Mouse (Mus musculus): ENCODE data around the gene Acads. TPM values are rescaled to one million over a fixed set of nuclear protein-coding genes. Genes with fewer than 3 reads are reported as not detected.

Acads gene
- polyA plus RNA-seq, 1 experiment, result 82.1 TPM

GRCm38 (mm10) chr5:115133358-115134066, 14.4 kb upstream of the Acads start:
- Histone ChIP-seq H3K79me2 (ENCODE audit: control insufficient read depth, insufficient read depth) (peaks cover 16% of the 10 kb centered on the region), H3K4me3 (peak overlapping the region; percentile 49), H3K36me3 (ENCODE audit: control insufficient read depth, insufficient read depth) (peaks cover 6% of the 10 kb centered on the region), H3K4me2 (ENCODE audit: low read depth) (peak overlapping the region; percentile 99), H3ac (ENCODE audit: control insufficient read depth, insufficient read length) (peak overlapping the region; percentile 63), H3K27me3 (ENCODE audit: control insufficient read depth, insufficient read depth, insufficient read length) (no peaks in the 10 kb centered on the region)
- TF ChIP-seq TCF3 (IDR thresholded peaks at IDR 0.05; ENCODE audit: insufficient read length, low read depth), result no peak
- no peak for TF ChIP-seq MYOD1 (IDR thresholded peaks at IDR 0.05; ENCODE audit: control insufficient read depth in 1 of 3, insufficient read length in 2 of 3, low read depth in 2 of 3)
- TF ChIP-seq TCF12 (IDR thresholded peaks at IDR 0.05; ENCODE audit: insufficient read depth, poor library complexity, severe bottlenecking), result no peak
- TF ChIP-seq REST (IDR thresholded peaks at IDR 0.05; ENCODE audit: insufficient read depth, insufficient read length), result no peak
- no peak for TF ChIP-seq SRF (IDR thresholded peaks at IDR 0.05; ENCODE audit: control insufficient read depth, insufficient read length, low read depth)
- no peak for TF ChIP-seq CEBPB (IDR thresholded peaks at IDR 0.05; ENCODE audit: insufficient read depth, poor library complexity, severe bottlenecking)
- no peak for TF ChIP-seq POLR2AphosphoS2 (IDR thresholded peaks at IDR 0.05; ENCODE audit: insufficient read length, low read depth)
- TF ChIP-seq MAX (IDR thresholded peaks at IDR 0.05; ENCODE audit: low read depth), result no peak
- TF ChIP-seq E2F4 (IDR thresholded peaks at IDR 0.05; ENCODE audit: insufficient read depth), result no peak
- TF ChIP-seq POLR2A (IDR thresholded peaks at IDR 0.05; ENCODE audit: insufficient read length, low read depth), result no peak
- TF ChIP-seq MYOG (IDR thresholded peaks at IDR 0.05; ENCODE audit: control insufficient read depth in 1 of 3, insufficient read depth in 1 of 3, insufficient read length in 2 of 3, low read depth in 2 of 3), result no peak
- TF ChIP-seq USF1 (IDR thresholded peaks at IDR 0.05; ENCODE audit: low read depth), result no peak

GRCm38 (mm10) chr5:115132465-115132864, 13.3 kb upstream of the Acads start:
- Histone ChIP-seq H3K4me2 (ENCODE audit: low read depth) (no peak overlapping the region), H3K36me3 (ENCODE audit: control insufficient read depth, insufficient read depth) (peaks cover 12% of the 10 kb centered on the region), H3K4me3 (no peak overlapping the region), H3K79me2 (ENCODE audit: control insufficient read depth, insufficient read depth) (peaks cover 16% of the 10 kb centered on the region), H3K27me3 (ENCODE audit: control insufficient read depth, insufficient read depth, insufficient read length) (no peaks in the 10 kb centered on the region), H3ac (ENCODE audit: control insufficient read depth, insufficient read length) (no peak overlapping the region)
- TF ChIP-seq MYOG (IDR thresholded peaks at IDR 0.05; ENCODE audit: control insufficient read depth in 1 of 3, insufficient read depth in 1 of 3, insufficient read length in 2 of 3, low read depth in 2 of 3), result no peak
- TF ChIP-seq SRF (IDR thresholded peaks at IDR 0.05; ENCODE audit: control insufficient read depth, insufficient read length, low read depth), result no peak
- TF ChIP-seq USF1 (IDR thresholded peaks at IDR 0.05; ENCODE audit: low read depth), result no peak
- no peak for TF ChIP-seq MYOD1 (IDR thresholded peaks at IDR 0.05; ENCODE audit: control insufficient read depth in 1 of 3, insufficient read length in 2 of 3, low read depth in 2 of 3)
- TF ChIP-seq POLR2A (IDR thresholded peaks at IDR 0.05; ENCODE audit: insufficient read length, low read depth), result no peak
- TF ChIP-seq E2F4 (IDR thresholded peaks at IDR 0.05; ENCODE audit: insufficient read depth), result no peak
- TF ChIP-seq MAX (IDR thresholded peaks at IDR 0.05; ENCODE audit: low read depth), result no peak
- TF ChIP-seq POLR2AphosphoS2 (IDR thresholded peaks at IDR 0.05; ENCODE audit: insufficient read length, low read depth), result no peak

- Histone ChIP-seq H3K4me3 (no peak overlapping the region), H3ac (ENCODE audit: control insufficient read depth, insufficient read length) (no peak overlapping the region), H3K36me3 (ENCODE audit: control insufficient read depth, insufficient read depth) (peaks cover 16% of the 10 kb centered on the region), H3K27me3 (ENCODE audit: control insufficient read depth, insufficient read depth, insufficient read length) (no peaks in the 10 kb centered on the region), H3K79me2 (ENCODE audit: control insufficient read depth, insufficient read depth) (peaks cover 16% of the 10 kb centered on the region), H3K4me2 (ENCODE audit: low read depth) (no peak overlapping the region)
- TF ChIP-seq POLR2AphosphoS2 (IDR thresholded peaks at IDR 0.05; ENCODE audit: insufficient read length, low read depth) (no peak), MYOG (IDR thresholded peaks at IDR 0.05; ENCODE audit: control insufficient read depth in 1 of 3, insufficient read depth in 1 of 3, insufficient read length in 2 of 3, low read depth in 2 of 3) (no peak), E2F4 (IDR thresholded peaks at IDR 0.05; ENCODE audit: insufficient read depth) (no peak), TCF12 (IDR thresholded peaks at IDR 0.05; ENCODE audit: insufficient read depth, poor library complexity, severe bottlenecking) (no peak), REST (IDR thresholded peaks at IDR 0.05; ENCODE audit: insufficient read depth, insufficient read length) (no peak), POLR2A (IDR thresholded peaks at IDR 0.05; ENCODE audit: insufficient read length, low read depth) (no peak), MAX (IDR thresholded peaks at IDR 0.05; ENCODE audit: low read depth) (no peak), USF1 (IDR thresholded peaks at IDR 0.05; ENCODE audit: low read depth) (no peak)
Observed at GRCm38 (mm10) chr5:115129328-115129727, 10.2 kb upstream of the Acads start.

- no peaks in the 10 kb centered on the region for H3K27me3 ChIP-seq (ENCODE audit: control insufficient read depth, insufficient read depth, insufficient read length)
- peaks cover 17% of the 10 kb centered on the region for H3K36me3 ChIP-seq (ENCODE audit: control insufficient read depth, insufficient read depth)
- no peak for TF ChIP-seq POLR2A (IDR thresholded peaks at IDR 0.05; ENCODE audit: insufficient read length, low read depth)
- no peak for TF ChIP-seq REST (IDR thresholded peaks at IDR 0.05; ENCODE audit: insufficient read depth, insufficient read length)
- no peak for TF ChIP-seq MAX (IDR thresholded peaks at IDR 0.05; ENCODE audit: low read depth)
- TF ChIP-seq SRF (IDR thresholded peaks at IDR 0.05; ENCODE audit: control insufficient read depth, insufficient read length, low read depth), result no peak
- TF ChIP-seq E2F4 (IDR thresholded peaks at IDR 0.05; ENCODE audit: insufficient read depth), result no peak
- no peak for TF ChIP-seq TCF12 (IDR thresholded peaks at IDR 0.05; ENCODE audit: insufficient read depth, poor library complexity, severe bottlenecking)
- no peak for TF ChIP-seq TCF3 (IDR thresholded peaks at IDR 0.05; ENCODE audit: insufficient read length, low read depth)
- no peak overlapping the region for H3ac ChIP-seq (ENCODE audit: control insufficient read depth, insufficient read length)
- H3K4me2 ChIP-seq (ENCODE audit: low read depth), result no peak overlapping the region
- no peak overlapping the region for H3K4me3 ChIP-seq
- H3K79me2 ChIP-seq (ENCODE audit: control insufficient read depth, insufficient read depth), result no peaks in the 10 kb centered on the region
Observed at GRCm38 (mm10) chr5:115127421-115128179, 8.5 kb upstream of the Acads start.
